Mouse (Mus musculus): Measurements from ENCODE around the gene Fopnl.

Gene Fopnl

DNA sequence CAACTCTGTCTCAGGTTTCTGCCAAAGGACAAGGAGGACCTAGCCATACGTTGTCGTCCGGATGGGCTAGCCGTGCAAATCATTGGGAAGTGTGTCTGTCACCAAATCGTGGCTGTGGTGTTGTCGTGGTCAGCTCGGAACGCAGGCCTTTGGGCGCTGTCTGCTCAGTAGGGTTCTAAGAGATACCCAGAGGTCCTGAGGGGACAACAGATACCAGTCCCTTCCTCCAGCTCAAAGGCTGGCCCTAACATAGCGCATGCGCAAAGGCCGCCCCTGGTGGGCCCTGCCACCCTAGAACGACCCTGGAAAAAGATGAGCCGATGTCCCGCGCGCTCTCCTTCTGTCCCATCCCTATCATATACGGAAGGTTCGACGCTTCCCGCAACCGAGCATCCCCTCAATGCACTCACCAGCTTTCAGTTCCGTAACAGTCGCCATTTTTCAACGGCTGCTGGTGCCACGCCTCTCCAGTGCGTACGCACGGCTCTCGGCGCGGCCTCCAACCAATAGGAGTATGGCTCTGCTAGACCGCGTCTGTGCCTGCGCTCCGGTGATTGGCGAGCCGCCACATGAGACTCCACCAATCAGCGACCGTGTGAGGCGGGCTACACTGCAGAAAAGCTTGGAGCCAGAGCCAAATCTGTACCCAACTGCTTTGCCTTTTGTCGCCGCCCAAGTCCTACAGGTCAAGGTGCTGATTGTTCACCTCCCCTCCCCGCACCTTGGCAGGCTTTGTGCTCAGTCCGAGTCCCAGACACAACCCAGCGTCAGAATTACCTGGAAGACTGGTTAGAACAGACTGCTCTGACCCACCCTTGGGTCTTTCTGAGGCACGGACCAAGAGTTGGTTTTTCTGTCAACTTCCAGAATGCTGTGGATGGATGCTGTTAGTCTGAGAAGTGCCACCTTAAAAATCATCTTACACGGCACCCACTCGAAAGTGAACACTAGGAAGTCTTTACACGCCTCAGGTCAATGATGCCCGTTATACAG lies at the start of gene Fopnl:
Gene Fopnl, minus strand, starts transcription at position 522 of the 993 bp plus-strand sequence.
- H3K4me1 ChIP-seq (replicated peaks; ENCODE audit: low read depth, low read length), result peaks cover 24% of the 10 kb centered on the region
- H3K36me3 ChIP-seq (ENCODE audit: insufficient read depth, low read length), result peaks cover 24% of the 10 kb centered on the region
- TF ChIP-seq POU5F1 (IDR thresholded peaks at IDR 0.05; ENCODE audit: borderline replicate concordance, low read length), result no peak
- H3K9me3 ChIP-seq (ENCODE audit: low read length), result no peaks in the 10 kb centered on the region
- peaks cover 8% of the 10 kb centered on the region; the same call in 1 of the 2 replicates for H3K27me3 ChIP-seq (ENCODE audit: insufficient read depth, low read length)
- H3K4me3 ChIP-seq (replicated peaks; ENCODE audit: low read length), result peak within 1 kb of the TSS; percentile 95

DNA sequence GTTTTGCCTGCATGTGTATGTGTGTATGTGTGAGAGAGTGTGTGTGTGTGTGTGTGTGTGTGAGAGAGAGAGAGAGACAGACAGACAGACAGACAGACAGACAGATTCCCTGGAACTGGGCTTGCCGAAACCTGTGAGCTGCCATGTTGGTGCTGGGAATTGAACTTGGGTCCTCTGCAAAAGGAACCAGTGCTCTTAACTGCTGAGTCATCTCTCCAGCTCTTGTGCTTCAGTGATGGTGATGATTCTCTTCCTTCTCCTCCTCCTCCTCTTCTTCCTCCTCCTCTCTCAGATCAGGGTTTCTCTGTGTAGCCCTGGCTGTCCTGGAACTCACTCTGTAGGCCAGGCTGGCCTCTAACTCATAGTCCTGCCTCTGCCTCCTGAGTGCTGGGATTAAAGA lies 48.8 kb upstream of the Fopnl start:
- TF ChIP-seq POU5F1 (IDR thresholded peaks at IDR 0.05; ENCODE audit: borderline replicate concordance, low read length), result no peak
- no peak for TF ChIP-seq CTCF (conservative IDR thresholded peaks at IDR 0.05; ENCODE audit: low read length)
- no peak for TF ChIP-seq NANOG (IDR thresholded peaks at IDR 0.05; ENCODE audit: borderline replicate concordance, low read length)
- Histone ChIP-seq H3K4me3 (replicated peaks; ENCODE audit: low read length) (no peak overlapping the region), H3K36me3 (ENCODE audit: insufficient read depth, low read length) (peaks cover 7% of the 10 kb centered on the region; the same call in 1 of the 2 replicates), H3K9me3 (ENCODE audit: low read length) (no peaks in the 10 kb centered on the region), H3K4me1 (replicated peaks; ENCODE audit: low read depth, low read length) (peaks cover 74% of the 10 kb centered on the region), H3K27me3 (ENCODE audit: insufficient read depth, low read length) (no peaks in the 10 kb centered on the region)

DNA sequence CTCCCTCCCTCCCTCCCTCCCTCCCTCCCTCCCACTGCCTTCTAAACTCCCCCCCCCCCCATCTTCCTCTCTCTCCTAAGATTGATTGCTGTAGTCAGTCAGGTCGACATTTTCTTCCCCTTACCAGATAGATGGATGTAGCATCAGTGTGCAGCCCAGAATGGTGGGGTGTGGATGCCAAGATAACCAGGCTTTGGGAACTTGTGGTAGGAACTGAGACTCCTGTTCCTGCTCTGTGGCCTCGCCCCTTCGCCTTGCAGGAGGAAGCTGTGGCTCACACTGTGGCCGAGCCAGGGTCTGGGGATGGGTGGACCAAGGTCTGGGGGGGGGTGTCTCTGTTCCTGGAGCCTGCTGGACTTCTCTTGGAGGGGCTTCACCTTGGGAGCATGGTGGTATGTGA lies 48.3 kb upstream of the Fopnl start:
- Histone ChIP-seq H3K4me1 (replicated peaks; ENCODE audit: low read depth, low read length) (peaks cover 74% of the 10 kb centered on the region), H3K36me3 (ENCODE audit: insufficient read depth, low read length) (peaks cover 7% of the 10 kb centered on the region; the same call in 1 of the 2 replicates), H3K4me3 (replicated peaks; ENCODE audit: low read length) (no peak overlapping the region), H3K27me3 (ENCODE audit: insufficient read depth, low read length) (no peaks in the 10 kb centered on the region; the same call in 1 of the 2 replicates), H3K9me3 (ENCODE audit: low read length) (no peaks in the 10 kb centered on the region)
- no peak for TF ChIP-seq POU5F1 (IDR thresholded peaks at IDR 0.05; ENCODE audit: borderline replicate concordance, low read length)
- no peak for TF ChIP-seq NANOG (IDR thresholded peaks at IDR 0.05; ENCODE audit: borderline replicate concordance, low read length)
- TF ChIP-seq CTCF (conservative IDR thresholded peaks at IDR 0.05; ENCODE audit: low read length), result no peak

GRCm38 (mm10) chr16:14364066-14364465 lies 46.9 kb upstream of the Fopnl start:
- H3K4me1 ChIP-seq (replicated peaks; ENCODE audit: low read depth, low read length), result peaks cover 60% of the 10 kb centered on the region
- no peaks in the 10 kb centered on the region for H3K9me3 ChIP-seq (ENCODE audit: low read length)
- H3K27me3 ChIP-seq (ENCODE audit: insufficient read depth, low read length), result no peaks in the 10 kb centered on the region; the same call in 1 of the 2 replicates
- TF ChIP-seq CTCF (conservative IDR thresholded peaks at IDR 0.05; ENCODE audit: low read length) (no peak), POU5F1 (IDR thresholded peaks at IDR 0.05; ENCODE audit: borderline replicate concordance, low read length) (no peak), NANOG (IDR thresholded peaks at IDR 0.05; ENCODE audit: borderline replicate concordance, low read length) (no peak)
- peaks cover 7% of the 10 kb centered on the region; the same call in 1 of the 2 replicates for H3K36me3 ChIP-seq (ENCODE audit: insufficient read depth, low read length)
- no peak overlapping the region for H3K4me3 ChIP-seq (replicated peaks; ENCODE audit: low read length)

DNA sequence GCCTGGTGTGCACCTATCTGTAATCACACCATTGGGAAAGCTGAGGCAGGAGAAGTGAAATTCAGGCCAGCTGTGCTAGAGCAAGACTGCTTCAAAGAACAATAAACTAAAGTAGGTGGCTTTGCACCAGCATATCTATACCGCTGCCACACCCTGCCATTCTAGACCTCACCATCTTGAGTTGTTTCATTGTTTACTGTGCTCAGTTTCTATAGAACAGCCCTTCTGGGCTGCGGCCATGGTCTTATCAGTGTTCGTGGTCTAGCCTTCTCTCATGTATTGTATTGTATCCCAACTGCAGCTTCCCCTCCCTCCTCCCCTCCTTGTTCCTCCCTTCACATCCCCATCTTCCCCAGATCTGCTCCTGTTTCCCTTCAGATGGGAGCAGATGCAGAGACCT lies 46.3 kb upstream of the Fopnl start:
- peaks cover 1% of the 10 kb centered on the region; the same call in 1 of the 2 replicates for H3K27me3 ChIP-seq (ENCODE audit: insufficient read depth, low read length)
- no peaks in the 10 kb centered on the region for H3K9me3 ChIP-seq (ENCODE audit: low read length)
- H3K4me1 ChIP-seq (replicated peaks; ENCODE audit: low read depth, low read length), result peaks cover 59% of the 10 kb centered on the region
- no peak overlapping the region for H3K4me3 ChIP-seq (replicated peaks; ENCODE audit: low read length)
- TF ChIP-seq NANOG (IDR thresholded peaks at IDR 0.05; ENCODE audit: borderline replicate concordance, low read length) (no peak), CTCF (conservative IDR thresholded peaks at IDR 0.05; ENCODE audit: low read length) (no peak), POU5F1 (IDR thresholded peaks at IDR 0.05; ENCODE audit: borderline replicate concordance, low read length) (no peak)
- peaks cover 3% of the 10 kb centered on the region; the same call in 1 of the 2 replicates for H3K36me3 ChIP-seq (ENCODE audit: insufficient read depth, low read length)

DNA sequence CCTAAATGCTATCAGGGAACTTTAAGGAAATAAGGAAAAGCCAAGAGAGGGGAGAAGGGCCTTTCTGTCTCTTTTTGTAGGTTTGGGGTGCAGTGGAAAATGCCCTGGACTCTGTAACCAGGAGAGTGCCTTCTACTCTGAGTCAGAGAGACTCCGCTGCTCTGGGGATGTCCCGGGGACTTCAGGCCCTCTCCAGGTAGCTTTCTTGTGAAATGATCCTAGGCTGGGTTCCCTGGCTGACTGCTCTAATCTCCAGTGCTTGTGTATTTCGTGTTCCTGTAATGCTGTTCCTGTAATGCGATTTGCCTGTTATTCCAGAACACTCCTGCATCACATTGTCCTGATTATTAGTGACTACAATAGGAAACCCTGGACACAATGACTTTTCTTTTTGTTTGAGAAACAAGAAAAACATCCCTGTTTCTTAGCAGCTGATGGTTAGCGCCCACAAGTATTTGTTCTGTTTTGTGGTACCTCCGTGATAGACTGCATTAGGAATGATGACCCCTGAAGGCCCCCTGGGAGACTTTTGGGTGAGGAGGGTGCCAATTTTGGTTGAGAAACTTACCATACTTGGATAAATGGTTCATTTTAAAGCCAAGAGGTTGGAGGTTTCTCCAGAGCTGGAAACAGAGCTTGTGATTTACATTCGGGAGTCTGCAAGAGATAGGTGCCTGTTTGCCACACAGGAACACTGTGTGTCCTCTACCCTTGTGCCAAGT lies 45.1 kb upstream of the Fopnl start:
- Histone ChIP-seq H3K4me1 (replicated peaks; ENCODE audit: low read depth, low read length) (peaks cover 63% of the 10 kb centered on the region), H3K36me3 (ENCODE audit: insufficient read depth, low read length) (peaks cover 3% of the 10 kb centered on the region; the same call in 1 of the 2 replicates), H3K27me3 (ENCODE audit: insufficient read depth, low read length) (peaks cover 2% of the 10 kb centered on the region; the same call in 1 of the 2 replicates), H3K4me3 (replicated peaks; ENCODE audit: low read length) (peak overlapping the region; percentile 89), H3K9me3 (ENCODE audit: low read length) (no peaks in the 10 kb centered on the region)
- peak; percentile 38; the same call in 1 of the 2 replicates for TF ChIP-seq NANOG (IDR thresholded peaks at IDR 0.05; ENCODE audit: borderline replicate concordance, low read length)
- TF ChIP-seq CTCF (conservative IDR thresholded peaks at IDR 0.05; ENCODE audit: low read length), result no peak
- TF ChIP-seq POU5F1 (IDR thresholded peaks at IDR 0.05; ENCODE audit: borderline replicate concordance, low read length), result no peak

- H3K27me3 ChIP-seq (ENCODE audit: insufficient read depth, low read length), result peaks cover 2% of the 10 kb centered on the region; the same call in 1 of the 2 replicates
- H3K4me3 ChIP-seq (replicated peaks; ENCODE audit: low read length), result peak within 1 kb of the TSS; percentile 89
- H3K4me1 ChIP-seq (replicated peaks; ENCODE audit: low read depth, low read length), result peaks cover 56% of the 10 kb centered on the region
- H3K9me3 ChIP-seq (ENCODE audit: low read length), result no peaks in the 10 kb centered on the region
- peaks cover 3% of the 10 kb centered on the region; the same call in 1 of the 2 replicates for H3K36me3 ChIP-seq (ENCODE audit: insufficient read depth, low read length)
- no peak for TF ChIP-seq CTCF (conservative IDR thresholded peaks at IDR 0.05; ENCODE audit: low read length)
- no peak for TF ChIP-seq POU5F1 (IDR thresholded peaks at IDR 0.05; ENCODE audit: borderline replicate concordance, low read length)
- TF ChIP-seq NANOG (IDR thresholded peaks at IDR 0.05; ENCODE audit: borderline replicate concordance, low read length), result no peak
Measured at GRCm38 (mm10) chr16:14361362-14362098, 44.3 kb upstream of the Fopnl start, which contains the start of gene Abcc1. Gene Abcc1 (plus strand): TSS chr16:14361558.
